Mouse (Mus musculus) kidney, adult 2 months (tissue): ENCODE data around the gene Megf8.

Experiments used
- CTCF ChIP-seq: fragments of 200-500 bp; conservative IDR thresholded peaks from 2 replicates; pipeline ENCODE4 v1.5.1; 2011; ENCODE audit warnings: low read depth, mild to moderate bottlenecking, control low read depth, low read length, moderate library complexity, mixed read lengths; ENCODE audit not compliant: insufficient read depth, insufficient read length
- POLR2A ChIP-seq: fragments of 200-500 bp; IDR thresholded peaks from one replicate; pipeline ENCODE4 v1.6.1; 2011; ENCODE audit warnings: low read depth, low read length, control low read depth

GRCm38 (mm10) chr7:25274996-25275395, 42.0 kb upstream of the Megf8 start:
- no peak for TF ChIP-seq CTCF
- no peak for TF ChIP-seq POLR2A
